Mouse (Mus musculus) adrenal gland, adult 18-20 months (tissue): ENCODE data around the gene Tep1. TPM values are rescaled to one million over a fixed set of nuclear protein-coding genes. Genes with fewer than 3 reads are reported as not detected.
"Not testable (repeated sequence)": the region's sequence is repeated elsewhere in the genome, so short reads cannot be mapped to it uniquely, and the experiment has no call there.

Experiments used
- DNase-seq, 2 experiments: peaks; one replicate each; pipeline ENCODE4 v3.0.0; 2021 to 2022; ENCODE audit warnings: low spot score in 2 of 2
- long read RNA-seq, 2 experiments: library from polyadenylated mRNA; stranded (forward); transcript quantifications; one replicate each; pipeline ENCODE4 v2.0.0; 2021
- total RNA-seq, 2 experiments: library from RNA; stranded (reverse); gene quantifications; 1 replicate in 1 of 2; 2 replicates in 1 of 2; pipeline ENCODE4 v1.2.3; 2021

The Tep1 gene
- total RNA-seq = 10 to 100 TPM; 22.2 to 25.2 TPM
- long read RNA-seq, experiment 1, partial matches to known transcripts = 7 of 8 reads
- long read RNA-seq, experiment 1, other reads (novel, unspliced or antisense) = 1 of 8 reads
- long read RNA-seq, experiment 2, partial matches to known transcripts = 2 of 4 reads
- long read RNA-seq, experiment 2, other reads (novel, unspliced or antisense) = 2 of 4 reads

DNA sequence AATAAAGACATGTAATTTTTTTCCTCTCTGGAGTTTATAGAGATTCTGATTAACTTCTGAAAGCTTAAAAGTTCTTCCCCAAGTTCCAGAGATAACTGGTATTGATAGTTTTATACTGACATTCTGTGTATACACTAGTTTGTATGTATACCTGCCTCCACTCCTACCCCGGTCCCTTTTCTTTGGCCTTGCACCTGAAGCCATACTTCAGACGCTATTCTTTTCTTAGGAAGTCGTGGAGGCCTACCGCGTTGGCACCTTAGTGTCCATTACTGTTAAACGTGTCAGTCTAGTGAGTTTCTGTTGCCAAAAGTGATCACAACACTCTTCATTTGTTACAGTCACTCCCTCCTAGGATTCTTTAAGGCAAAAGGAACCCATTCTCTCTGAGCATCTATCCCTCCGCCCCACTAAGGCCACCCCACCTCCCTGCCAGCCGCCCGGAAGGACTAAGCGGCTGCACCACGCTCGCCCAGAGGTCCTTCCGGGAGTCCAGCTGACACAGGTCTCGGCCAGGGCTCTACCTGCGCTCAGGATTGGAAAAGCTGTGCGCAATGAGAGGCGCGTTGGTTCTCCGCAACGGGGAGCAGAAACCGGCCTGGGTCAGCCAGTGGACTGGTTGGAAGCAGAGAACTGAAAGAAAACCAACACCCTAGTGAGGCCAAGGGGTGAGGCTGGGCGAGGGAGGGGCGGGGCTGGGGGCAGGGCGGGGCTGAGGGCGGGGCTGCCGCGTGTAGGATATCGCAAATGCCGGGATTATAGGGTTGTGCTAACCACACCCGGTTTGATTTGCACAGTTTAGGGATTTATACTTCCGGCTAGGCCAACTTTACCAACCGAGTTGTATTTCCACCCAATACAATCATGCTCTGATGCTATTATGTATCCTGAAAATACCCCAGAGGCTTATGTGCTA is at the start of gene Tep1:
TSS of gene Tep1 (minus strand) at position 672 of the 916 bp plus-strand sequence.
- peak; percentile 60 to 73 for DNase-seq

DNA sequence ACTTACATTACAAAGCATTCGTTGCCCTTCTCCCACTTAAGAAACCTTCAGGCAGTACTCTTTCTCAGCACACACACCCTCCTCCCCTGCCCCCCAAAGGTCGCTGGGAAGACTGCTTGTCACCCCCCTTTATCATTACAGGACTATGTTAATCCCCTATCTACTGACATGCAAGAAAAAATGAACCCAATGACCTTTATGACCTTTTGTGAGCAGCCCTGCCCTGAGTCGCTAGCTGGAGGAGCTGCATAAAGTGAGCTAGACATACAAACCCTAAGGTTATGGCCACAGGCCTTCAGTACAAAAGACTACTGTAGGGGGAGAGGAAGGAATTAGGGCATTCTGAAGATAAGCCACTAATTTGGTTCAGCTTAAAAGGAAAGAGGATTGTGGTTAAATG is 41.0 kb upstream of the Tep1 start:
- no peak for DNase-seq

DNA sequence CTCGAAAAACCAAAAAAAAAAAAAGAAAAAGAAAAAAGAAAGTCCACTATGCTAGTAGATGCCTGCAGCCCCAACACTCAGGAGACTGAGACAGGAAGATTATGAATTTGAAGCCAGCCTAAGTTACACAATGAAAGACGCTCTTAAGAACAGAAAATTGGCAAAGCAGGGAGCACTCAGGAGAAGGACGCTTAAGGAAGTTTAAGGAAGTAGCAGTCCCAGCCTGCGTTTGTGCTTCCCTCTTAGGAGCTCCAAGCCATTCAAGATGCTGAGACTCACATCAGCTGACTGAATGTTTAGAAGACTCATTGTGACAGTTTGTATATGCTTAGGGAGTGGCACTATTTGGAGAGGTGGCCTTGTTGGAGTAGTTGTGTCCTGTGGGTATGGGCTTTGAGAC is 37.8 kb upstream of the Tep1 start:
- no peak for DNase-seq

DNA sequence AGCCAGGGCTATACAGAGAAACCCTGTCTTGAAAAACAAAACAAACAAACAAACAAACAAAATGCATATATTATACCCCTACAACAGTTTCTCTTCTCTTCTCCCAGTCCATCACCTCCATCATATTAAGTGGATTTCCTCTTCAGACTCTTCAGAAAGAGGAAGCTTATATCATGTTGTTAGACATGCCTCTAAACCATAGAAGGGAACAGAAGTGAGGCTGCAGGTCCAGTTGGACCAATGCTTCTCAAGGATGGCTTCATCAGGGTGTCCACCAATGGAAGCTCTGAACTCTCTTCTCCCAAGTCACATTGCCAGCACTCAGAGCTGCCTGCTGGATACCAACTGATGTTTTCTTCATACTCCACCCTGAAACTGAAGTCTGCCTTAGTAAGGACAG is 35.0 kb upstream of the Tep1 start:
- DNase-seq = not testable (repeated sequence)

DNA sequence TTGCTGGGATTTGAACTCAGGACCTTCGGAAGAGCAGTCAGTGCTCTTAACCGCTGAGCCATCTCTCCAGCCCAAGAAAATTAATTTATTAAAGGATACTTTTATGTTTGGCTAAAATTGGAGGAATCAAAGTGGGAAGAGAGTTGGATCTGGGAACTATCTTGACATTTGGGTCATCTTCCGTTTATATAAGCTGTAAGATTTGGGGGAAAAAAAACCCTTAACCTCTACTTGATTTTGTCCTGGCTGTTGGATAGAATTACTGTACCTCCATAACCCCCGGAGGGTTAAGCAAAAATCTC is 34.4 kb upstream of the Tep1 start:
- DNase-seq = no peak

DNA sequence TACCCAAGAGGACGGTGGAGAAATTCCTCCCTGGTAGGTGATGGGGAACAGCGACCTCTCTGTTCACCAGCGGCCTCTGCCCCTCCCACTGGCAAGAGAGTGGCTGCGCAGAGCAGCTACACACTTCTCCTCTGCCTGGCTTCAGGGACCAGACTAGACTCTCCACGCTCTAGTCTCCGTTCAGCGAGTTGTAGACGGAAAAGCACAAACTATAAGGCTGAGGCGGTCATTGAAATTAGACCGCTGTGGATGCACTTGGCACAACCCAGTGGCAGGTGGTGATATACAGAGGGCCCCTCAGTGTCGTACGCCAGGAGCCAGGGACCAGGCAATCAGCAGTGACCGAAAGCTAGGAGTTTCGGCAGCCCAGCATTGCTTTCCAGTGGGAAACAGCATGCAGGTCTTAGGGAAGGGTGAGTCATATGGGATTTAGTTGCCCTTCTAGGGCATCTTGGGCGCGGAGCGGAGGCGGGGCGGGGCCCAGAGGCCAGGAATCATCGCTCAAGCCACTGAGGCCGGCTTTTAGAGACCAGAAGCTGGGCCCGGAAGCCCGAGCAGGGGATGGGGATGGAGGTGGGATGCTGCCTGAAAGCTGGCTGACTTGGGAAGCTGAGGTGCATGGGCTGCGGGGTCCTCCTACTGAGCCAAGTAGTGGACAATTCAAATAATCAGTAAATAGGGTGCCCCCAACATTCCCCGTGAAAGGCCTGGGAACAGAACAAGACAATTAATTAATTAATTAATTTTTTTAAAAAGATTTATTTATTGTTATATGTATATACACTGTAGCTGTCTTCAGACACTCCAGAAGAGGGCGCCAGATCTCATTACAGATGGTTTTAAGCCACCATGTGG is 33.8 kb upstream of the Tep1 start:
- peak in 1 of 2 experiments; percentile 10 for DNase-seq

DNA sequence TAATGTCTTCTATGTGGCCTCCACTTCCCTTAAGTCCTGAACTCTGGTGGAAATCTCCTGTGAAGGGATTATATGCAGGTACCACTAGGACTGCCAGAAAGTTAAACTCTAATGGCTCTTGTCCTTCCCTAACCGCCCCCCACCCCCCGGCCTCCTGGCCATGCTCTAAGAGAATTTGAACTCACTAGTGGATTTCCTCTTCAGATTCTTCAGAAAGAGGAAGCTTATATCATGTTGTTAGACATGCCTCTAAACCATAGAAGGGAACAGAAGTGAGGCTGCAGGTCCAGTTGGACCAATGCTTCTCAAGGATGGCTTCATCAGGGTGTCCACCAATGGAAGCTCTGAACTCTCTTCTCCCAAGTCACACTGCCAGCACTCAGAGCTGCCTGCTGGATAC is 27.6 kb upstream of the Tep1 start:
- not testable (repeated sequence) for DNase-seq

DNA sequence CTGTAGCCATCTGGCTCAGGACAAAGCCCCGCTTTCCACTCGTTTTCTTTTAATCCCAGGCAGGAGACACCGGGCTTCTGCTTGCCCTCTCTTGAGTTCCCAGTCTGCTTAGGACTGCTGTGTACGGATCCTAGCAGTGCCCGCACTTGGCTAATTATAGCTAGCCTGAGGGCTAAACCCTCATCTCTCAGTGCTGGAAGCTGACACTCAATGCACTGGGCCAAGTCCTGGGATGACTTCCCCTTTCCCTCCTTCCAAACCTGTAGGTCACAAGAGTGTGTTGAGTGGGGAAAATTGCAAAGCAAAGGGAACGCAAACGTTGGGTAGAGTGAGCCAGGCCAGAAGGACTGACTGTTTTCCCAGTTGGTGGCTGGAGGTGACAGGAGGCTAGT is 27.0 kb upstream of the Tep1 start, which contains the start of gene Klhl33:
TSS of gene Klhl33 (minus strand) at position 134 of the 392 bp plus-strand sequence.
- DNase-seq = no peak

DNA sequence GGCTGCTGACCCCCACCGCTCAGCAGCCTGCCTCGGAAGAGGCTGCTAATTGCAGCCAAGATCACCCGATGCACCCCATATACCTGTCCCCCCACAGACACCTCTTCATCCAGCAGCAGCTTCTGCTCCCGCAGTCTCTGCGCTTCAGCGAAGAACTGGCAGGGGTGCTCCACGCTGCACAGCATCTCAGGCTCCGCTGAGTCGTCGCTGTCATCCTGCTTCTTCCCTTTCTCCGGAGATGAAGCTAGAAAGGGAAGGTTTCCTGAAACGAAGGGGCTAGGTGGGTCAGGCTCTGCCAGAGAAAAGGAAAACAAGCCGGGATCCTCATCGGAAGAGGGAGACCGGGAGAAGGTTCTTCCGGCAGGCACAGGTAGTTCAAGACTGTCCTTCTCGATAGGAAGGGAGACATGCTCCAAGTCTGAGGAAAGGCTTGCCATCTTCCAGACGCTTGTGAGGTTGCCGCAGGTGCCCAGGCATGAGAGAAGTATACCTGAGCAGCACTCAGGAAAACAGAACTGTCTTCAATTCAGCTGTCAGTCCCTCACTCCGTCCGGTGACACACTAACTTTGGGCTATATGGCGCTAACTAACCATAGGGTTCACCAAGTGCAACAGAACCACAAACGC is 26.5 kb upstream of the Tep1 start:
- DNase-seq = no peak

DNA sequence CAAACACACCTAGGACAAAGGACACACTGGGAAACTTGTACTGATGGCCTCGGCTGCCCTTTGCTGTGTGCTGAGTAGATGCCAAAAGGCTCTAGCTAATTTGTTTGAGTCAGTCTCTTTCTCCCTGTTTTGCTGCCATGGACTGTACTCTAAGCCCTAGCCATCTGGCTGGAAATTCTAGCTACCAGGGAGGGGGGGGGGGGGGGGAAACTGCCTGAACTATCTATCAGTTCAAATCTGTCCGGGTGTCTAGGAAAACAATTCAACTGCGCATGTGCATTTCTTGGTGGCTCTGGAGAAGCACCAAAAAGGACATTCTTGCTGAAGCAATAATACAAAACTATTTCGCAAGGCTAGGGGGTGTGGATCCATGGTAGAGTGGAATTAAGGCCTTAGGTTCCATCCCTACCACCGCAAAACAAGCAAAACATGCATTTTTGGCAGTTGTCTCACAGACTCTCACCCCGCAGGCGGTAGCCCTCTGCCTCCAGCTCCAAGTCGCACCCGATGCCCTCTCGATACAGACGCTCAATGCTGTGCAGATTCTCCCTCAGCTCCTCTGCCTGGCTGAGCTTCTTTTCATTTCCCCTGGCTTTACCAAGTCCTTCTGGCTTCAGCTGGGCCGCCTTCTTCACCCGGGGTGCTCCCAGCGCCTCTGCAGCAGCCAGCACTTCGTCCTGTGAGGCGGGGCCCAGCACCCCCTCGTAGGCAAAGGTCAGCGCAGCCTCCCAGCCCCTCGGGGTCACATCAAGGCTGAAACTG is 25.8 kb upstream of the Tep1 start:
- peak; percentile 26 to 43 for DNase-seq

DNA sequence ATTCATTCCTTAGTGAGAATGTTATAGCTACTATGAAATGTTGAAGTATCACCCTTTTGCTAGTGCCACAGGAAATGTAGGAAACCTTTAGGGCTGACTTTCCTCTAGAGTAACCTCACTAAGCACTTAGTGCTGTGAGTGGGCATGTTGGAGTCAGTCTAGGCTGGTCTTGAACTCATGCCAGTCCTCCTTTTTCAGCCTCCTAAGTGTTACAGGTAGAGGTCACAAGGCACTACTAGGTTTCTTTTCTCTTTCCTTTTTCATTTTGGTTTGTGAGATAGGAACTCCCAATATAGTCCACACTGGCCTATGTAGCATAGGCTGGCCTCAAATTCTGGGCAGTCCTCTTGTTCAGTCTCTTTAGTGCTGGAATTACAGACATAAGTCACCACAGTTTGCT is 25.0 kb upstream of the Tep1 start:
- DNase-seq = no peak

DNA sequence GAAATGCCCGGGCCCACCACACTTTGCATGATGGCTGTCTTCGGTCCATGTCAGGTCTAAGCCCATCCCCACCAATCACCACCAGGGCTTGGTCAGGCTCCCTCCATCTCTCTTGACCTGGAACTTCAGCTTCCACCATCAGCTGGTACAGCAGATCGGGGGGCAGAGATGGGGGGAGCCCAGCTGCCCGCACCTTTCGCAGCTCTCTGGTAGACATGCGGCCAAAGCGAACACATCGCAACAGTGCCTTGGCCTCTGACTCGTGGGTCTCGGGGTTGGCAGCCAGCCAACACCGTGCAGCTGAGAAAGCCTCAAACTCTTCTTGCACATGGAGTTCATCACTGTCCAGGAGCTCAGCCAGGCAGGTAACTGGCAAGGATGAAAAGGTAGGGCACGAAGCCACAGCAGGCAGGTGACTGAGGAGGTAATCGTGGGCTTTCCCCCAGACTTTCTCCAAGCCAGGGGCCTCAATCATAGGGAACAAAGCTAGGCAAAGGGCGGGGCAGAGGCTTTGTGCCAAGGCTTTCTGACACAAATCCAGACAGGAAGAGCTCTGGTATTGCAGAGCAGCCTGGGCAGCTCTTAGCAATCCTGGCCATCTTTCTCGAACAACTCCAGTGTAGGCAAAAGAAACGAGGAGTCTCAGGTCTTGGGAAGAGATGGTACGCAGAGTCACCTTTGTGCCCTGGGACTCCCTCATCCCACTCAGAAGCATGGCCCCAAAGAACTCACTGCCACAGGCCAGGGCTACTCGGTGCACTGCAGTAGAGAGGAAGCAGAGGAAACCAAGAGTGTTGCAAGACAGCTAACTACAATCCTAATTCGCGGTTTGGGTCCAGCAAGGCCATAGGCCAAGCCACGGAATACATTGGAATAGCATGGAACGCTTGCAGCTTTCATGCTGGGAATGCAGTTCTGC is 22.4 kb upstream of the Tep1 start:
- peak in 1 of 2 experiments; percentile 30 for DNase-seq

DNA sequence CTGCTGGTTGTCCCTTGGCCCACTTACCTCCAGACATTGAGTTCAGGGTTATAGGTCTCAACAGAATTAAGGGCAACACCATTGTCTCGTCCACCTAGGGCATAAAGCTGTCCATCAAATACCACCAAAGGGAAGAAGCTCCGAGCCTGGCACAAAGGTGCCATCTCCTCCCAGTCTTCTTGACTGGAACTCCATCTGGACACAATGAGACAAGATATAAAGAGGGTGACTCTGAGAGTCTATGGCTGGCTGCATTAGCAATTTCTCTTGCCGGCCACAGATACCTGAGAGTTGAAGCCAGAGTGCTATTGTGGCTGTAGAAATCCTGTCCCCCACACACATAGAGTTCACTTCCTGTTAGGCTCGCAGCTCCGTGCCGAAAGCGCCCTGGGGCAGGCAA is 21.7 kb upstream of the Tep1 start:
- DNase-seq = no peak

DNA sequence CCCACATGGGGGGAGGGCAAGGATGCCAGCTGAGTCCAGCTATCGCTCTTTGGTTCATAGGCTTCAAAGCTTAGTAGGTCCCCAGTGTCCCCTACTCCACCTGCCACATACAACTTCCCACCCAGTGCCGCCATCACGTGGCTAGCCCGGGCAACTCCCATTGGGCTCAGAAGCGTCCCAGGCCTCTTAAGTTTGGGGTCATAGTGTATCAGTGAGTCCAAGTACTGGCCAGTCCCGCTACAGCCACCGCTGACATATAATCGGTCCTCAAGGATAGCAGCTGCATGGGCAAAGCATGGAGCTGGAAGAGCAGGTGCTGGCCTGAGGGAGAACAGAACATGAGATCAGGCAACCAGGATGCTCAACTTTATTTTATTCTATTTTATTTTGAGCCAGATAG is 21.3 kb upstream of the Tep1 start:
- no peak for DNase-seq

DNA sequence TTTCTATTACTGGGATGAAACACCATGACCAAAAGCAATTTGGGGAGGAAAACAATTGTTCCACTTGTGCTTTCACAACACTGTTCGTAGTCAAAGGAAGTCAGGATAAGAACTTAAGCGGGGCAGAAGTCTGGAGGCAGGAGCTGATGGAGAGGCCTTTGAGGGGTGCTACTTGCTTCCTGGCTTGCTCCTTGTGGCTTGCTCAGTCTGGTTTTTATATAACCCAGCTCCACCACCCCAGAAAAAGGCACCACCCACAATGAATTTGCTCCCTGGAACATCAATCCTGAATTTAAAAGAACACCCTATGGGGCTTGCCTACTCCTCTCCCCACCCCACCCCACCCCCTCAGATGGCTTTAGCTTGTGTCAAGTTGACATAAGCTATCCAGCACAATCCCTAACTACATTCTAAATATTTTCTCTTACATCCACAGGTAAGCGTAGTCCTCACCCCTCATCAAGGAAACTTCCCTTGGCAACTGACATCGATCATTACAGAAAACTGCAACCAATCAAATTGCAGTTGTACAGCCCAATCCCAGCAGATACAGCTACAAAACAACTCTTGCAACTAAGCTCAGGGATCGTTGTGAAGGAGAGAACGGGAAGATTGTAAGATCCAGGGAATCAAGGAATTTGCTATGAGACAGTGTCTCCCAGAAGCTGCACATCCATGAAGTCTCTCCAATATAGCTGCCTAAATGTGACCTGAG is 6.0 kb upstream of the Tep1 start:
- no peak for DNase-seq

DNA sequence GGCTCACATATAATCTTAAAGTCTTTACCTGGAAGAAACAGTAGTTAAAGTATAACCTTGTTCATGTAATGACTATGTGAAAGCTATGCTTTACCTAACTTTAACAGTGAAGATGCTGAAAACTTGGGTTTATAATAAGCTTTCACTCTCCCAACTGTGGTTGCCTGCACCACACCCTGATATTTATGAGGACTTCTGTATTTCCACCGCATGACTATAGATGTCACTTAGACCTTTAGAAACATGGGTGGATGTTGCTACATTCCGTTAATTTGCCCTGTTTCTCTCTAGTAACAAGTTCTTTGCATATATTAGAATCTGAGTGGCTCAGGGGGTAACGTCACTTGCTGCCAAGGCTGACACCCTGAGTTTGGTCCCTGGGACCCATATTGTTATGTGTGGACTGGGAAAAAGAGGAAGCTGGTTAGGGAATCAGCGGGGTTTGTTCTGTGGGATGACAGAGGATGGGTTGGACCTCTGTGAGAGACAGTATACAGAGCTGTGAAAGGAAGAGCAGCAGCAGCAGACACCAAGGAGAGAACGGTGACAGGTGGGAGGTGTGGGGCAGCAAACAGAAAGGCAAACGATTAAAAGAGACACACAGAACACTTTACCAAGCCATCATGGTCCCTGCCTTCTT is 5.4 kb upstream of the Tep1 start:
- no peak for DNase-seq

DNA sequence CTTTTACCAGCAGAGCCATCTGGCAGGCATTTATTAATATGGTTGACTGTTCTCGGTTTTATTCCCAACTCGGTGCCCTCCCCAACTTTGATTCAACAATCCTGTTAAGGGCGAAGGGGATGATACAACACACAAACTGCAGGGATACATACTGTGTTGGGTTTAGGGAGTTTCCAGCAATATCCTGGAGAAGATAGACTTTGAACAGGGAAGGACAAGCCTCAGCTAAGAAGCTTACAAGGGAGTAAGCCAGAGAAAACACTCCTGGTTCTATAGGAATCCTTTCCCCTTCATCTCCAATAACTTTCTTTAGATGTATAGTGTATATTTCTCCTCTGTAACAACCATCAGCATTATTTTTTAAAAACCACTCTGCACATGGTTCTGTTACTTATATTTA is 4.8 kb upstream of the Tep1 start:
- DNase-seq = no peak

DNA sequence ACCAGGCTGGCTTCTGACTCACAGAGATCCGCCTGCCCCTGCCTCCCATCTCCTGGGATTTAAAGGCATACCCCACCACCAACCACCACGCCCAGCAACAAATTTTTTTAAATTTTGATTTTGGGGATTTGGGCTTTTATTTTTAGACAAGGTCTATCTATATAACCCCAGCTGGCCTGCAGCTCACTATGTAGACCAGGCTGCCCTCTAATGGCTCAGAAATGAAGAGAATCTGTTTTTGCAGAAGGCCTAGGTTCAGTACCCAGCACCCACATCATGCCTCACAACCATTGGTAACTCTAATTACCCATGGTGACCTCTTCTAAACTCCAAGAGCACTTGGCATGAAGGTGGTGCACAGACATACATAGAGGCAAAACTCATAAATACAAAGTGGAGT is 924 bp upstream of the Tep1 start:
- no peak for DNase-seq
